Mouse (Mus musculus) erythroblast, adult 5-6 weeks (primary cell): ENCODE results near the gene 4833439L19Rik. TPM values are rescaled to one million over a fixed set of nuclear protein-coding genes. Genes with fewer than 3 reads are reported as not detected.

Experiments used
- ATAC-seq: replicated peaks from 2 replicates; pipeline ENCODE4 v1.8.0; 2016; ENCODE audit warnings: moderate number of reproducible peaks, mild to moderate bottlenecking, moderate TSS enrichment, inconsistent platforms; ENCODE audit not compliant: poor library complexity, low FRiP score, severe bottlenecking
- total RNA-seq, 2 experiments: library from RNA; stranded (forward) in 1 of 2; stranded (reverse) in 1 of 2; fragments of 150-400 nt in 1 of 2; fragments of 200-764, 138-1000 nt in 1 of 2; gene quantifications; 2 replicates each; pipeline versions ENCODE4 v1.2.3 to v1.2.4; 2015 to 2017; ENCODE audit warnings: low replicate concordance in 2 of 2

4833439L19Rik gene
- total RNA-seq, 2 experiments from 2014 or later, result 24.6 to 28.1 TPM

DNA sequence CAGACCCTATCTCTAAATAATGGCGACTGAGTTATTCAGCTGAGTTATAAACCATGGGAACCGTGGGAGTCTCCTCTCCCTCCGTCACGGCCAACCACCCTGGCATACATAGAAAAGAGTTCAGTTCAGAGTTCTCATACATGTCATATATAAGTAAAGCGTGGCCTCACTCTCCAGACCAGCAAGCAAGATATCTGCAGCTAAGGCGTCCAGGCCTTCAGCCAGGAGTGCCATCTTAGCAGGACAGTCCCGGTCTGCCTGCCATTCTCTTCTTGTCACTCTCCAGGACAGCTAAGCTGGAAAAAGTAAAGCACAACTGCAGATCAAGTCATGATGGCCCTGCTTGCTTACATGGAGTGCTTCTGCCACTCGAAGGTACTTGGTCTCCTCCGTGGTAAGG is 9.1 kb downstream of the 4833439L19Rik start:
- ATAC-seq, result no peak

DNA sequence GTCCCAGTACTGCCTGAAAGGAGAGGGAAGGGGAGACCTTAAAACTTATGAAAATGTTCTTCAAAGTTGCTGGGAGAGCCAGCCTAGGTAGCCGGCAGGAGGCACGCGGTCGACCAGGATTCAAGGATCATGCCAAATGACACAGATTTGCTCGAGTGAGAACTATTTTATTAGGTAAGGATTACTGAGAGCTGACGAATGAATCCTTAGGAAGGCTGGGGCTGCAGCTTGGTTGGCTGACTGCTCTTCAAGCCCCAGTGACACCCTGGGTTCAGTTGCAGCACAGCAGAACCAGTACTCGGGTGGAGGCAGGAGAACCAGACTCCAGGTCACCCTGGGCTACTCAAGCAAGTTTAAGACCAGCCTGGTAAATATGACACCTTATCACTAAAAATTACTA is 17.2 kb downstream of the 4833439L19Rik start:
- no peak for ATAC-seq

DNA sequence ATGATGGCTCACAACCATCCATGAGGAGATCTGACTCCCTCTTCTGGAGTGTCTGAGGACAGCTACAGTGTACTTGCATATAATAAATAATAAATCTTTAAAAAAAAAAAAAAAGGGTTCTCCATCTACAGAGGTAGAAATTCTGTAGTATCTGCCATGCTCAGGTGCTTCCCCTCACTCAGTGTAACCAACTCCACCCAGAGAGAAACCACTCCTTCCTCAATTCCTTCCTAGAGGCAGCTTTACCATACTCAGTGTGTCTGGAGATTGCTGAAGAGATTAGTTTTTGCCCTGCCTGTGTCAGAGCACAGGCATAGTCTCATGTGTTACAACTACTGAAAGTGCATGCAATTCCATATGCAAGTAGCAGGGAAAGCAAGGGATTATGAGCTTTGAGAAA is 33.1 kb downstream of the 4833439L19Rik start:
- no peak for ATAC-seq

DNA sequence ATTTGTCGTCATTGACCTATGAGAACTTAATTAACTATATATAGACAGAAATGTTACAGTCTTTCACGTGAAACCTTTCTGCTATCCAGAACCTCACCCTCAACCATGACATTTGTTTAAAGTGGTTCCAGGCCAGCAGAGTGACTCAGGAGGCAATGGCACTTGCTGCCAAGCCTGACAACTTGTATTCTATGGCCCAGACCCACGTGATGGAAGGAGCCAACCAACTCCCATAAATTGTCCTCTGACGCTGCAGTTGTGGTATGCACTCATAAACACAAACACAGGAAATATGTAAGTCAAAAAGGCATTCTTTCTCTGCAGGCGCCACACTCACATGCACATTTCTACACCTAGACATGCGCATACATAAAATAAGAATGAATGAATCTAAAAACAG is 38.1 kb downstream of the 4833439L19Rik start:
- no peak for ATAC-seq

DNA sequence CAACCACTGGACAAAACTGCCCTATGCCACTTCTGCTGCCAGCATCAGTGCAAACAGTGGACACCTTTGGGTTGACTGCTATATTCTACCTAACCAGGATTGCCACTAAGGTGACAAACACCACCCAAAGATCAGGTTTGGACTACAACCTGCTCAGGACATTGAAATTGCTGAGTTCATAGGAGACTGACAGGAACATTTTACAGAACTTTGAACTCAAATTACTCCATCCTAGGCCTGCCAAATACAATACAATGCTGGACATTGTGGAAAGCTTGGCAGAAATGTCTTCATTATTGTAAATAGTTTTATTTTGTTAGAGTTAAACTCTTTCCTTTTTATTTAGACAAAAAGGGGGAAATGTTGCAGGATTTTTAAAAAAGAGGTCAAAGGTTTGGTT is 44.1 kb downstream of the 4833439L19Rik start:
- no peak for ATAC-seq

DNA sequence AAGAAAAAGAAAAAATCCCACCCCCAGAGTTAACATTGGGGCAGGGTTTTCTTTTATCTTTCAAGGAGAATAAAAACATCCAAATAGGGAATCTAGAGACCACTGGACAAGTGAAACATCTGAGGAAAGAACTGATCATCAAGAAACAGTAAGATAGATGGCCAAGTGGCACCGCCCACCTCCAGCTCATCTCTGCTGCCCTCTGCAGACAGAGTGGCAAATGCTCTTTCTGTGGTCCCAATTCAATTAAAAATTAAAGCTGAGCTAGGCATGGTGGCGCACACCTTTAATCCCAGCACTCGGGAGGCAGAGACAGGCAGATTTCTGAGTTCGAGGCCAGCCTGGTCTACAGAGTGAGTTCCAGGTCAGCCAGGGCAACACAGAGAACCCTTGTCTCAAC is 45.0 kb downstream of the 4833439L19Rik start:
- ATAC-seq, result no peak; the same call in 1 of the 2 replicates

DNA sequence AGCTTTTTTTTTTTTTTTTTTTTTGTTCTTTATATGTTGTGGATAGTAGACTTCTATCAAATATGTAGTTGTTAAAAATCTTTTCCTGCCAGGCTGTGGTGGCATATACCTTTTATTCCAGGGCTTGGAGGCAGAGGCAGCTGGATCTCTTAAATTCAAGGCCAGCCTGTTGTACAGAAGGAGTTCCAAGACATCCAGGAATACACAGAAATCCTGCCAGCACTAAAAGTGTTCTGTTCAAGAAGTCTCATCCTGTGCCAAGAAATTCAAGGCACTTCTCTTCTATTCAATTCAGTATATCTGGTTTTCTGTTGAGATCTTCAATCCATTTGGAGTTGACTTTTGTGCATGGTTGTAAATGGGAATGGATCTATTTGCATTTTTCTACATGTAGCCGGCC is 59.3 kb downstream of the 4833439L19Rik start:
- no peak for ATAC-seq

DNA sequence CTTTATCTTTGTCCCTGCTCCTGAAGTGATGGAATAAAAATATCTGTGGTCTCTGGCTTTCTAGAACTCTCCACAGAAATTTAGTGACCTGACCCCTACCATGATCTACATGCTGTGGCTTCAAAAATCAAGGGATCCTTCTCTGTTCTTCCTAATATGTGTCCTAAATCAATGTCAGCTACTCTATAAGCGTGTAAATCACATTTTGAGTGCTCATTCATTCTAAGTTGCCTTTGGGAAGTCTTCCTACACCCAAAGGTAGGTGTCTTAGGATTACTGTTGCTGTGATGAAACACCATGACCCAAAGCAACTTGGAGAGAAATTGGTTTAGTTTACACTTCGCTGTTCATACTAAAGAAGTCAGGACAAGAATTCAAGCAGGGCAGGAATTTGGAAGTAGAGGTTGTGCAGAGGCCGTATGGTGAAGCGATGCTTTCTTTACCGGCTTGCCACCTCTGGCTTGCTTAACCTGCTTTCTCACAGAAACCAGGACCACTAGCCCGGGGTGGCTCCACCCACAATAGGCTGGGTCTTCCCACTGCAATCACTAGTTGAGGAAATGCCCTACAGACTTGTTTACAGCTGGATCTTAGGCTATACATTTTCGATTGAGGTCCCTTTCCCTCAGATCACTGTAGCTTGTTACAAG is 60.5 kb downstream of the 4833439L19Rik start:
- ATAC-seq, result no peak

DNA sequence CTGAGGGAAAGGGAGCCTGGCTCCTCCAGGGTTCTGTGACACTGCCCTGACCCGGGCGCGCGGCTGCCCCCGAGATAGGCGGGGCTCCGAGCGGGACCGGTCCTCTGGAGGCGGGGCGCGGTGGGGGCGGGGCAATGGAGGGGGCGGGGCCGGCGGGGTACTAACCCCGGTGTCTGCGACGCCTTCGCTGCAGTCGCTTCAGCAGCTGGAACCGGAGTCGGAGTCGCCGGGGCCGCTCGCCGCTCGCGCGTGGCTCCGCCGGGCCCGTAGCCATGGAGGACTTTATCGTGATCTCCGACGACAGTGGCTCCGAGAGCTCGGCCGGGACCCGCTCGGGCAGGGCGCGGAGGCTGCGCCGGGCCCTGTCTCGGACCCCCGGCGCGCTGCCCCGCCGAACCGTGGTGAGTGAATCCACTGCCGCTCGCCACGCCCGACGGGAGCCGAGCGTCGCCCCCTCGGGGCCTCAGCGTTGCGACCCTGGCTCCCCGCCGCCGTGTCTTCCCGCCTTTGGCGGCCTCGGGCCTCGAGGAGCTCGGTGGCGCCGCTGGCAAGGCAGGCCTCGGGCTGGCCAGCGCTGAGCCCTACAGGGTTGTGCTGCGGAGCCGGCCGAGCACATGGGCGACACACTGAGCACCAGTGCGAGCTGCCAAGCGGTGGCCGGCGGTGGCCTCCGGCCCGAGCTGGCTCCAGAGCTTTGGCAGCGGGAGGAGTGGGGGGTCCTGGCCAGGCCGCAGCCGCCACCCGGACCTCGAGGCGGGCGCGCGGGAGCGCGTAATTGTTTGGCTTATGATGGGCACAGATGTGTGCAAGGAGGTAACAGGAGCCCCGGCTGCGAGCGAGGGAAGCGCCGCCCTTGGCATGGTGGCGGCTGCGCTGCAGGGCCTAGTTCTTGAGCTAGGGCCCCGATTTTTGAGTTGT is 61.4 kb downstream of the 4833439L19Rik start, which contains the start of gene Simc1:
Gene Simc1, plus strand, starts transcription at position 176 of the 918 bp plus-strand sequence.
- peak; percentile 94 for ATAC-seq

DNA sequence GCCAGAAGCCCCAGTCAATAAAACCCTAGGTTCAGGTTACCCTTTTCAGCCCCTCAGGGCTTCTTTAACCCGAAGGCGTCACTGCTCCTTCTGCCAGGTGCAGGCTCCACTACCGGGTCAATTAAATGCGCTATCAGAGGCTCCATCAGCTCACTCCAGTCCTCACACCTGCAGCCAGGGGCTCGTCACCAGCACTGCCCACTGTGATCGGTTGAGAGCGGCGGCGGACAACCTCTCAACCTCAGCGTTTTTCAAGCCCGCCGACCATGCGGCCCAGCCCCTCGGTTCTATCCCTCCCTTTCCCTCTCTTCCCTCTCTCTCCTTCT is 62.0 kb downstream of the 4833439L19Rik start:
- ATAC-seq, result peak; percentile 55

DNA sequence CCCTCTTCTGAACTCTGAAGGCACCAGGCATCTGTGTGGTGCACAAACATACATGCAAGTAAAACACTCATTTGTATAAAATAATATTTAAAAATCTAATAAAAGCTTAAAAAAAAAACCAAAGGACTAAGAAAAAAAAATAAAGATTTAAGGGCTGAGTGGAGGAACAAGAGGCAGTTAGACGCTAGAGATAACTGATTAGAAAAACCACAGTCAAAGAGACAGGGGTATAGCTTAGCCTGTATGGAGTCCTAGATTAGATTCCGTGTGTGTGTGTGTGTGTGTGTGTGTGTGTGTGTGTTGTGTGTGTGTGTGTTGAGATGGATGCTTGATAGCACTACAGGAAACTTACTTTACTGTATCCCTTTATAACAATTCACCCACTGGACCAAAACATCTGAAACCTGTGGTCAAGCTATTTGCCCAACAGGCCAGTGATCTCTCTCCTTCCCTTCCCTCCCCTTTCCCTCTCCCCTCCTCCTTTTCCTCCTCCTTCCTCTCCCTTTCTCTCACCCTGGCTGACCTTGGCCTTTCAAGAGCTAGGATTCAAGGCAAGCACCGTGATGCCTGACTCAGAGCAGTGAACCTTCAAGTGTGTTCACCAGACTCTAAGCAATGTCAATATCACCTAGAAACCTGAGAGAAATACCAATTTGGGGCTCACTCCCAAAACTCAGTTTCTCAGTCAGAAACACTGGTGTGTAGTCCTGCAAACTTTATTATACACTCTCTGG is 63.1 kb downstream of the 4833439L19Rik start:
- ATAC-seq, result no peak

DNA sequence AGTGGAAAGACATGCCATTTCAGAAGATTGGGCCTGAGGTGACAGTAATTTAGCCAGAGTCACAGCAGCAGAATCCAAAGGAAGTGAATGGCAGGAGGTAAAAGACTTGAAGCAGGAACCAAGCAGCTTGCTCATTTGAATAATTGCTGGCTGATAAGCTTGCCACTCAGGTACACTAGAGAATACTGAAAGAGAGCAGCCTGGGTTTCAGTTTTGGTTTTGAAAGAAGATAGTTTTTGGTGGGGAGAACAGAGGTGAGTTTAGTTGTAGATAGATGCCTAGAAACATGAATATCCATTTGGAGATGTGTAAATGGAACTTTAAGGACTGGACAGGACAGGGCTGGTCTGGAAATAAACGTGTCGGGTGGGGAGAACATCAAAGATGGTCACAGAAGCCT is 63.9 kb downstream of the 4833439L19Rik start:
- no peak for ATAC-seq

Other genes with a start within 250 kb of the 4833439L19Rik start
- gene Cplx2, start 194.1 kb downstream of the 4833439L19Rik start, total RNA-seq (2015; ENCODE audit: low replicate concordance), result not detected in 2 replicates
- 0.34 TPM in 1 of 2 replicates, not detected in the other for gene Cplx2, start 194.1 kb downstream of the 4833439L19Rik start, total RNA-seq (2017; ENCODE audit: low replicate concordance)
- 3.6 and 6.7 TPM in 2 replicates for gene Thoc3, start 96.6 kb downstream of the 4833439L19Rik start, total RNA-seq (2015; ENCODE audit: low replicate concordance)
- 5.7 and 9.3 TPM in 2 replicates for gene Thoc3, start 96.6 kb downstream of the 4833439L19Rik start, total RNA-seq (2017; ENCODE audit: low replicate concordance)
- 0.21 and 1.2 TPM in 2 replicates for gene Simc1, start 61.7 kb downstream of the 4833439L19Rik start, total RNA-seq (2015; ENCODE audit: low replicate concordance)
- gene Simc1, start 61.7 kb downstream of the 4833439L19Rik start, total RNA-seq (2017; ENCODE audit: low replicate concordance), result 1.1 TPM in 1 of 2 replicates, not detected in the other
- 1.3 and 2.9 TPM in 2 replicates for gene Arl10, start 9.6 kb upstream of the 4833439L19Rik start, total RNA-seq (2015; ENCODE audit: low replicate concordance)
- gene Arl10, start 9.6 kb upstream of the 4833439L19Rik start, total RNA-seq (2017; ENCODE audit: low replicate concordance), result 0.51 TPM in 1 of 2 replicates, not detected in the other
- gene Nop16, start 24.7 kb upstream of the 4833439L19Rik start, total RNA-seq (2015; ENCODE audit: low replicate concordance), result 13.6 and 13.8 TPM in 2 replicates
- 6.3 and 12.1 TPM in 2 replicates for gene Nop16, start 24.7 kb upstream of the 4833439L19Rik start, total RNA-seq (2017; ENCODE audit: low replicate concordance)
- 32.1 and 54.3 TPM in 2 replicates for gene Higd2a, start 24.8 kb upstream of the 4833439L19Rik start, total RNA-seq (2015; ENCODE audit: low replicate concordance)
- 8.4 and 17.1 TPM in 2 replicates for gene Higd2a, start 24.8 kb upstream of the 4833439L19Rik start, total RNA-seq (2017; ENCODE audit: low replicate concordance)
- gene Cltb, start 45.9 kb upstream of the 4833439L19Rik start, total RNA-seq (2015; ENCODE audit: low replicate concordance), result 0.96 TPM in 1 of 2 replicates, not detected in the other
- gene Cltb, start 45.9 kb upstream of the 4833439L19Rik start, total RNA-seq (2017; ENCODE audit: low replicate concordance), result 3.7 and 10.0 TPM in 2 replicates
- 14.6 and 35.7 TPM in 2 replicates for gene Faf2, start 56.3 kb upstream of the 4833439L19Rik start, total RNA-seq (2015; ENCODE audit: low replicate concordance)
- gene Faf2, start 56.3 kb upstream of the 4833439L19Rik start, total RNA-seq (2017; ENCODE audit: low replicate concordance), result 15.3 and 18.4 TPM in 2 replicates
- gene Rnf44, start 128.5 kb upstream of the 4833439L19Rik start, total RNA-seq (2015; ENCODE audit: low replicate concordance), result 31.3 and 33.0 TPM in 2 replicates
- 9.9 and 30.5 TPM in 2 replicates for gene Rnf44, start 128.5 kb upstream of the 4833439L19Rik start, total RNA-seq (2017; ENCODE audit: low replicate concordance)
- gene Cdhr2, start 136.0 kb upstream of the 4833439L19Rik start, total RNA-seq (2015; ENCODE audit: low replicate concordance), result not detected in 2 replicates
- gene Cdhr2, start 136.0 kb upstream of the 4833439L19Rik start, total RNA-seq (2017; ENCODE audit: low replicate concordance), result not detected in 2 replicates
- gene Gprin1, start 184.4 kb upstream of the 4833439L19Rik start, total RNA-seq (2015; ENCODE audit: low replicate concordance), result not detected in 2 replicates
- not detected in 2 replicates for gene Gprin1, start 184.4 kb upstream of the 4833439L19Rik start, total RNA-seq (2017; ENCODE audit: low replicate concordance)
- gene Sncb, start 201.2 kb upstream of the 4833439L19Rik start, total RNA-seq (2015; ENCODE audit: low replicate concordance), result not detected in 2 replicates
- gene Sncb, start 201.2 kb upstream of the 4833439L19Rik start, total RNA-seq (2017; ENCODE audit: low replicate concordance), result not detected in 2 replicates
- not detected in 2 replicates for gene Eif4e1b, start 218.6 kb upstream of the 4833439L19Rik start, total RNA-seq (2015; ENCODE audit: low replicate concordance)
- not detected in 2 replicates for gene Eif4e1b, start 218.6 kb upstream of the 4833439L19Rik start, total RNA-seq (2017; ENCODE audit: low replicate concordance)
- 2.5 TPM in 1 of 2 replicates, not detected in the other for gene Tspan17, start 223.9 kb upstream of the 4833439L19Rik start, total RNA-seq (2015; ENCODE audit: low replicate concordance)
- gene Tspan17, start 223.9 kb upstream of the 4833439L19Rik start, total RNA-seq (2017; ENCODE audit: low replicate concordance), result 1.0 TPM in 1 of 2 replicates, not detected in the other